Mouse (Mus musculus) hindlimb bud, embryonic 11.5 days (tissue): ENCODE results near the gene Rbl1.
A peak's percentile ranks its signal among the peaks of the same experiment; 100 is the strongest.
"Not testable (repeated sequence)": the region's sequence is repeated elsewhere in the genome, so short reads cannot be mapped to it uniquely, and the experiment has no call there.

Experiments used
- DNase-seq: peaks from one replicate; pipeline ENCODE4 v3.0.0-alpha.2; 2012; ENCODE audit warnings: low read depth, low spot score; ENCODE audit errors: extremely low spot score

Rbl1 gene

DNA sequence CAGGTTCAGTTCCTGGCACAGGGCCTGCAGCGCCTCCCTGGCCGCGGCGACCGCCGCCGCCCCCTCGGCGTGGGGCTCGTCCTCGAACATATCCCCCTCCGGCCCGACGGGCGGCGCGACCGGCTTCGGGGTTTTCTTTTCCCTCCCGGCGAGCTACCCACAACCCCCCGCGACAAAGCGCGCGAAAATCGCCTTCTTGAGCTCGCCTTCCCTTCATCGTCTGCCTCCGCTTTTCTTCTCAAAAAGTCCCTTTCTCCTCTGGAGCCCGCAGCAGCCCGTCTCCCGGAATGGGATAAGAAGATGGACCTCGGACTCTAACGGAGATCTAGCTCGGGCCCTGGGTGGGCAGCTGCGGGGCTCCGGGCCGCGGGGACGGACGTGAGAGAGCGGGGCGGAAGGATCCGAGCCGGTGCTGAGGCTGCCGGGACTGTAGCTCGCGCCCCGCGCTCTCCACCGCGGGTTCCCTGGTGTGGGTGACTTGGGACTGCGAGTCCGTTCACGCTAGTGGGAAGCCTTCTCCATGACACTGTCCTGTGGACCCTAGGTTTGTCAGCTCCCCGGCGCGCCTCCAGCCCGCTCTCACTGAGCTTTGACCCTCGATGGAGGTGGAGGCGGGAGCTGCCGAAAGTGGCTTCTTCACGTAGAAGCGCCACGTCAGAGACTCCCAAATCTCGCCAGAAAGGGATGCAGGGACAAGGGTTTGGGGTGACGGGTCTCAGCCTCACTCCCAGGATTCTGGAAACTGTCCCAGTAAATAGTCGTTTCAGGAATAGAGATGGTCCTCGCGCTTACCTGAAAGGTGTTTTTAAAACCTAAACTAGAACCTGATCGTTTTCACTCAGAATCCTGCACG is at the start of gene Rbl1:
Gene Rbl1, minus strand, starts transcription at position 169 of the 853 bp plus-strand sequence.
- DNase-seq = peak; percentile 70

DNA sequence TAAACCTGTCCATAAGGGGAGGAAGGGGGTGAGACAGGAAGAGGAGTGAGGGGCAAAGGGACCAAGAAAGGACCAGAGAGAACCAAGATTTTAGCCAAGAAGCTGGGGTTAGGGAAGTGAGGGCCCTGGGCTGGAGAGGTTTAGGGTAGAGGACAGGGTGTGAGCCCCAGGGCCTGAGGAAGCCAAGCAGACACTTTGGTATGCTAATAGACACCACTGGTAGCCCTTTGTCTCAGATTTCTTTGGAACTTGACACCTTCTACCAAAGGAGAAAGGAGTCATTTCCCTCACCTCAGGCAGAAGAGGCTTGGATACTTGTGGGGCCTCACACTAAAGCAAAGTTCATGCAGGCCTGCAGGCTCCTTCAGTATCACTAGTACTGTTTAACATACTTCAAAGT is 43.8 kb upstream of the Rbl1 start:
- DNase-seq = no peak

GRCm38 (mm10) chr2:157245603-157246002 is 41.3 kb upstream of the Rbl1 start:
- no peak for DNase-seq

- DNase-seq = no peak
Measured at GRCm38 (mm10) chr2:157245001-157245400, 40.7 kb upstream of the Rbl1 start.

GRCm38 (mm10) chr2:157235946-157236345 is 31.6 kb upstream of the Rbl1 start:
- DNase-seq = no peak

- not testable (repeated sequence) for DNase-seq
Measured at GRCm38 (mm10) chr2:157221916-157222315, 17.6 kb upstream of the Rbl1 start.

DNA sequence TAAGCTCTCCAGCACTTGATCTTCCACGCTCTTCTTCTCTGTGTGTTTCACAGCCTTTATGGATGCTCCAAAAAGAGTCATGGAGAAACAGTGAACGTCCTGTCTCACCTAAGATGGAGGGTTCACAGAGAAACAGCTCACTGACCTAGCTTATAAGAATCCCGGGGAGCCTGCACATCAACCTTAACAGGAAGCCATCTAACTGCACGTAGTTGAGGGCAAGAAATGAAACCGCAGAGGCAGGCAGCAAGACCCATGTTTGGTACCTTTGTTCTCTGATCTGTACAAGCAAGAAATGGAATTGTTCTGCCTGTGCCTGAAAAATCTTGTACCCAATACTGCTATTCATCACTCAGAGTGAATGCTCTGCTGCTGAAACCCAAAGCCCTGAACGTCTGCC is 15.8 kb upstream of the Rbl1 start:
- no peak for DNase-seq

GRCm38 (mm10) chr2:157211731-157212130 is 7.4 kb upstream of the Rbl1 start:
- no peak for DNase-seq

DNA sequence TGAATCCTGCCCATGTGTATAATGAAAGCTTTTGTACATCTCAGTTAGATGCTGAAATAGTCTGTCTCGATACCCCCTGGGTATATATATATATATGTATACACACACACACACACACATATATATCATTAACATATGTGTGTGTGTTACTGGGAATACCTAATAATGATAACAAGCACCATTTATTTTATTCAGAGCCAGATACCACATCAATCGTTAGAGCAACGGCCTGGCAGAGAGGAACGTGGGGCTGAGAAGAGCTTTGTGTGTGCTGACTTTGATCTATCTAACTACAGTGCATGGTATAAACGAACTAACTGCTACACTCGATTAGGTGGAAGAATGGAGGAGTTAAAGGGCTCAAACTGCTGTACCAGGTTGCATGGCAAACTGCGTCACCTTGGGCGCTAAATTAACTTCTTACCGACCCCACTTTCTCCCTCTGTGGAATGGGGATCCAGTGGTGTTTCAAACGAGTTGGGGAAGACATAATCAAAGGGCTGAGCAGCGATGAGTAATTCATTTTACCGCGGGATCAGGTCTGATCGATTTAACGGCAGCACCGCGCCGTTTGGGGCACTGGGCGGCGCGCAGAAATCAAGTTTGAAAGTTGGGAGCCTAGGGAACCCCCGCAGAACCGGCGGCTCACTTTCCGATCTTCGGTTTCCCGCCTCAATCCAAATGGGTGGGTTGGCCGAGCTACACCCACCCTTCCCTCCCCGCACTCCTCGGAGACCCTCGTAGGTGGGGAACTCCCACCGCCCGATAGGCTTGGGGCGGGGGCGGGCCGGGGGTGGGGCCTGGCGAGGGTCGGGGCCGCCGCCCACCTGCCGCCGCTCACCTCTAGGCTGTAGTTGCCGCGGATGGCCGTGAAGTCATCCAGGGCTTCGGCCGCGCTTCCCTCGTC is 622 bp downstream of the Rbl1 start:
- DNase-seq = peak; percentile 33

- no peak for DNase-seq
Measured at GRCm38 (mm10) chr2:157203026-157203425, 1.3 kb downstream of the Rbl1 start.

GRCm38 (mm10) chr2:157202361-157202760 is 2.0 kb downstream of the Rbl1 start:
- no peak for DNase-seq

DNA sequence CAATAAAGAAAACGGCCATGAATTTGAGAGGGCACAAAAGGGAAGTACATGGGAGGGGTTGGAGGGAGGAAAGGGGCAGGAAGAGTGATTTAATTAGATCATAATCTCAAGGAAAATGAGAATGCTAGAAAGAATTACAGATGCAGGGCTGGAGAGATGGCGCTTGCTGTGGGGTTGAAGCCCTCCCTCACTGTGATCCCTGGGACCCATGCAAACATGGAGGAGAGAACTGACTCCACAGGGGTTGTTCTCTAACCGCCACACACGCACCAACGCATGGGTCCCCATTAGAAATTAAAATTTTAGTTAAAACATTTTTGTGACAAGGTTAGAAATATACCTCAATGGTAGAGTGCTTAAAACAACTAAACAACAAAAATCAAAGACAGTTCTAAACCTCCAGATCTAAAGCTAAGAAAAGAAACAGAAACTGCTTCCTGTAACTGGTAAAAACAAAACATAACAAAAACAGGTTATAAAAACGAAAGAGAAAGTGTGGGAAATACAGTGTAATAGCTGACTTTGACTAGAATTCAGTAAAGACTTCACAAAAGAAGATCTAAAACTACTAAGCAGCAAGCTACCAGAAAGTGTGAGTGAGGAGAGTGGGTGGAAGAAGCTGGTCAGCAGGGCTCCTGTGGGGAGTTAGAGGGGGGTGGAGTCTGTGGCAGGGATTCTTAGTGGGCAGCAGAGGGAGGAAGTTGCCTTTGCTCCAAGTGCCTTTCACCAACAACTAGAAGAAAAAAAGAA is 3.1 kb downstream of the Rbl1 start:
- DNase-seq = no peak

- not testable (repeated sequence) for DNase-seq
Measured at GRCm38 (mm10) chr2:157198405-157198804, 5.9 kb downstream of the Rbl1 start.

DNA sequence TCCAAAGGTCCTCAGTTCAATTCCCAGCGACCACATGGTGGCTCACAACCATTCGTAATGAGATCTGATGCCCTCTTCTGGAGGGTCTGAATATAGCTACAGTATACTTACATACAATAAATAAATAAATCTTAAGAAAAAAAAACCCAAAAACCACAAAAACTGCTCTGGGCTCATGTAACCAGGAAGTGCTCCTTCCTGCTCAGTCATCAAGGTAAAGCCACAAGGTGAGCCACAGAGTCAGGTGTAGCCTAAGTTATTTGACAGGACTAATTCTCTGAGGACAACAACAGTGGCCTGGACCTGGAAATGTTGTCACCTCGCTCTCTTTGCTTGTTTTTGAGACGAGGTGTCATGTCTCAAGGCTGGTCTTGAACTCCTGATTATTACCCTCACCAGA is 13.7 kb downstream of the Rbl1 start:
- no peak for DNase-seq

- no peak for DNase-seq
Measured at GRCm38 (mm10) chr2:157187223-157187622, 17.1 kb downstream of the Rbl1 start.

GRCm38 (mm10) chr2:157186504-157186903 is 17.8 kb downstream of the Rbl1 start:
- DNase-seq = no peak

GRCm38 (mm10) chr2:157185022-157185660 is 19.2 kb downstream of the Rbl1 start:
- DNase-seq = no peak

GRCm38 (mm10) chr2:157178167-157178566 is 26.2 kb downstream of the Rbl1 start:
- DNase-seq = no peak

DNA sequence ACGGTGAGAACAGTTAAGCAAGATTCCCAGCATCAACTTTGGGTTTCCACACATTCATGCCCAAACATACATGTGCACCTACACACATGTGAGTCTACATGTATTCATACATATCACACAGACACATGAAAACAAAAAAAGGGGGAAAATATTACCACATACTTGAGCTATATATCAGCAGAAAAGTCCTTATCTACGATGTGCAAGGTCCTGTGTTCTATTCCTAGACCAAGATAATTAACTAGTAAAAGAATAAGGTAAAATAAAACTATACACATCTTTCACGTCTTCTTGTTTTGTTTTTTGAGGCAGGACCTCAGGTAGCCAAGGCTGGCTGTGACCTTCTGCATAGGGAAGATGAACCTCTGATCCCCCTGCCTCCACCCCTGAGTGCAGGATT is 28.1 kb downstream of the Rbl1 start:
- DNase-seq = no peak

GRCm38 (mm10) chr2:157174416-157174815 is 29.9 kb downstream of the Rbl1 start:
- DNase-seq = no peak

DNA sequence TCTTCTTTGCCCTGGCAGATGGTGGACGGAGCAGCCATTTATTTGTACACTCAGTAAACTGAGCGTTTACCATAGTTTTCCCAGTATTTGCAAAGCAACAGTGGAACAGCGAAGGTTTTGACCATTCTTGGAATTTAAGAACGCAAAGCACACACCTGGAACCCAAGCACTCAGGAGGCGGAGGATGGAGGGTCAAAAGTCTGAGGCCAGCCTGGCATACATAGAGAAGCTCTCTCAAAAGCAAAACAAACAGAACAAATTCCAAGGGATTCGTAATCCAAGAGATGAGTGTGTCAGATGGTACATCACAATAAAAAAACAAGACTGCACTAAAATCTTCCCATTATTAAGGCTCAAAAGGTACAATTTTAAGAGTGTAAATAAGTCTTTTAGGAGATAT is 30.8 kb downstream of the Rbl1 start:
- DNase-seq = no peak
